Mouse (Mus musculus): ENCODE measurements at regions not wholly inside any gene's neighbourhood (a gene's known extent, or its start where the extent isn't known, plus 50 kb on each side); places are given as distances from the start of the nearest gene placed in this dataset.

DNA sequence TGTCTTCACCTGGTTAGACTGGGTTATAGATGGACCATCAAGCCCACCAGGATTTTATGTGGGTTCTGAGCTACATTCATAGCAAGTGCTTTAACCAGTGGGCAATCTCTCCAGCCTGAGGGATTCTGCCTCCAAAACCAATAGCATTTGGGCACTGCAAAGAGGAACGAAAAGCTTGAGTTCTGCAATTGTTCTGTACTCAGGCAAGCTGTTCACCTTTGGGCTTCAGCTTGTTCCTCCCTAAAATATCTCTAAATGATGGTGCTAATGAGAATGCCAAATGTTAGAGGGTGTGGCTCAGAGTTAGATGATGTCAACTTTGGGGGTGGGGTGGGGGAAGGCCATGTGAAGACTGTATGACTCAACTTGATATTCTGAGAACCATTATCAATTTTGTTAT lies 54.8 kb upstream of the Foxk1 start:
- TF ChIP-seq CTCF (IDR thresholded peaks at IDR 0.05; ENCODE audit: low read depth, low read length) (no peak), POLR2A (IDR thresholded peaks at IDR 0.05; ENCODE audit: extremely low read depth, insufficient read depth, low read length) (no peak)

All from liver, adult 2 months (tissue).